Mouse (Mus musculus): ENCODE results near the gene Rad23a. TPM values are rescaled to one million over a fixed set of nuclear protein-coding genes. Genes with fewer than 3 reads are reported as not detected.
A peak's percentile ranks its signal among the peaks of the same experiment; 100 is the strongest.

Gene Rad23a
- total RNA-seq, 1 experiment: 76.7 TPM

GRCm38 (mm10) chr8:84878915-84879314 is 38.5 kb upstream of the Rad23a start:
- H3K36me3 ChIP-seq (ENCODE audit: control insufficient read depth, insufficient read depth, low read length, poor library complexity, severe bottlenecking): peaks cover 7% of the 10 kb centered on the region
- no peak overlapping the region for H3K27ac ChIP-seq (ENCODE audit: insufficient read depth, low read depth, low read length, poor library complexity, severe bottlenecking)
- no peak for DNase-seq (ENCODE audit: low read depth, low spot score)
- H3K4me3 ChIP-seq (ENCODE audit: insufficient read depth in 1 of 2, low read depth in 1 of 2, low read length in 2 of 2, poor library complexity in 1 of 2, severe bottlenecking in 1 of 2): no peak overlapping the region
- no peak overlapping the region for H3K9ac ChIP-seq (ENCODE audit: insufficient read depth, low read depth, low read length, poor library complexity, severe bottlenecking)
- TF ChIP-seq ZC3H11A (IDR thresholded peaks at IDR 0.05; ENCODE audit: borderline replicate concordance, low read depth, low read length): no peak
- no peaks in the 10 kb centered on the region for H3K4me1 ChIP-seq (ENCODE audit: control insufficient read depth in 2 of 2, insufficient read depth in 2 of 2, low read length in 2 of 2, poor library complexity in 1 of 2)
- in situ Hi-C loops (cut with MboI; ENCODE audit: low sequenced_read_pairs in 2 of 2, unreplicated experiment in 2 of 2): no loop called here
- H3K9me3 ChIP-seq (ENCODE audit: control insufficient read depth, insufficient read depth, low read depth, low read length): no peaks in the 10 kb centered on the region

- in situ Hi-C loops (cut with MboI; ENCODE audit: low sequenced_read_pairs in 2 of 2, unreplicated experiment in 2 of 2): no loop called here
- DNase-seq (ENCODE audit: low read depth, low spot score): no peak
- no peak overlapping the region for H3K27ac ChIP-seq (ENCODE audit: insufficient read depth, low read depth, low read length, poor library complexity, severe bottlenecking)
- no peak overlapping the region for H3K4me3 ChIP-seq (ENCODE audit: insufficient read depth in 1 of 2, low read depth in 1 of 2, low read length in 2 of 2, poor library complexity in 1 of 2, severe bottlenecking in 1 of 2)
- H3K36me3 ChIP-seq (ENCODE audit: control insufficient read depth, insufficient read depth, low read length, poor library complexity, severe bottlenecking): peaks cover 8% of the 10 kb centered on the region
- no peak overlapping the region for H3K9ac ChIP-seq (ENCODE audit: insufficient read depth, low read depth, low read length, poor library complexity, severe bottlenecking)
- H3K4me1 ChIP-seq (ENCODE audit: control insufficient read depth in 2 of 2, insufficient read depth in 2 of 2, low read length in 2 of 2, poor library complexity in 1 of 2): no peaks in the 10 kb centered on the region
- TF ChIP-seq CHD2 (IDR thresholded peaks at IDR 0.05; ENCODE audit: low read depth, low read length) (no peak), MAFK (IDR thresholded peaks at IDR 0.05; ENCODE audit: insufficient read depth, low read depth, low read length) (no peak), HCFC1 (IDR thresholded peaks at IDR 0.05; ENCODE audit: borderline replicate concordance, insufficient read depth, low read length) (no peak), ZC3H11A (IDR thresholded peaks at IDR 0.05; ENCODE audit: borderline replicate concordance, low read depth, low read length) (no peak), ZNF384 (IDR thresholded peaks at IDR 0.05; ENCODE audit: low read depth, low read length) (no peak)
- H3K9me3 ChIP-seq (ENCODE audit: control insufficient read depth, insufficient read depth, low read depth, low read length): no peaks in the 10 kb centered on the region
These were observed 37.0 kb upstream of the Rad23a start for GRCm38 (mm10) chr8:84877297-84878035.

GRCm38 (mm10) chr8:84874339-84874738 is 33.9 kb upstream of the Rad23a start:
- H3K4me1 ChIP-seq (ENCODE audit: control insufficient read depth in 2 of 2, insufficient read depth in 2 of 2, low read length in 2 of 2, poor library complexity in 1 of 2): 0 out of 4 replicates have a peak, but pooled peaks cover 0 to 2% of the 10 kb centered on the region in 2 experiments
- no peaks in the 10 kb centered on the region for H3K9me3 ChIP-seq (ENCODE audit: control insufficient read depth, insufficient read depth, low read depth, low read length)
- in situ Hi-C loops (cut with MboI; ENCODE audit: low sequenced_read_pairs in 2 of 2, unreplicated experiment in 2 of 2): no loop called here
- TF ChIP-seq ZNF384 (IDR thresholded peaks at IDR 0.05; ENCODE audit: low read depth, low read length) (no peak), ZC3H11A (IDR thresholded peaks at IDR 0.05; ENCODE audit: borderline replicate concordance, low read depth, low read length) (no peak), MAFK (IDR thresholded peaks at IDR 0.05; ENCODE audit: insufficient read depth, low read depth, low read length) (no peak), HCFC1 (IDR thresholded peaks at IDR 0.05; ENCODE audit: borderline replicate concordance, insufficient read depth, low read length) (no peak), CHD2 (IDR thresholded peaks at IDR 0.05; ENCODE audit: low read depth, low read length) (no peak)
- DNase-seq (ENCODE audit: low read depth, low spot score): no peak
- H3K4me3 ChIP-seq (ENCODE audit: insufficient read depth in 1 of 2, low read depth in 1 of 2, low read length in 2 of 2, poor library complexity in 1 of 2, severe bottlenecking in 1 of 2): no peak overlapping the region
- H3K27ac ChIP-seq (ENCODE audit: insufficient read depth, low read depth, low read length, poor library complexity, severe bottlenecking): no peak overlapping the region
- peaks cover 10% of the 10 kb centered on the region for H3K36me3 ChIP-seq (ENCODE audit: control insufficient read depth, insufficient read depth, low read length, poor library complexity, severe bottlenecking)
- no peak overlapping the region for H3K9ac ChIP-seq (ENCODE audit: insufficient read depth, low read depth, low read length, poor library complexity, severe bottlenecking)

GRCm38 (mm10) chr8:84873016-84873415 is 32.6 kb upstream of the Rad23a start:
- H3K9me3 ChIP-seq (ENCODE audit: control insufficient read depth, insufficient read depth, low read depth, low read length): no peaks in the 10 kb centered on the region
- H3K4me1 ChIP-seq (ENCODE audit: control insufficient read depth in 2 of 2, insufficient read depth in 2 of 2, low read length in 2 of 2, poor library complexity in 1 of 2): 0 out of 4 replicates have a peak, but pooled peaks cover 0 to 2% of the 10 kb centered on the region in 2 experiments
- peaks cover 23% of the 10 kb centered on the region for H3K36me3 ChIP-seq (ENCODE audit: control insufficient read depth, insufficient read depth, low read length, poor library complexity, severe bottlenecking)
- TF ChIP-seq ZNF384 (IDR thresholded peaks at IDR 0.05; ENCODE audit: low read depth, low read length) (no peak), CHD2 (IDR thresholded peaks at IDR 0.05; ENCODE audit: low read depth, low read length) (no peak), ZC3H11A (IDR thresholded peaks at IDR 0.05; ENCODE audit: borderline replicate concordance, low read depth, low read length) (no peak), MAFK (IDR thresholded peaks at IDR 0.05; ENCODE audit: insufficient read depth, low read depth, low read length) (no peak), HCFC1 (IDR thresholded peaks at IDR 0.05; ENCODE audit: borderline replicate concordance, insufficient read depth, low read length) (no peak)
- in situ Hi-C loops (cut with MboI; ENCODE audit: low sequenced_read_pairs in 2 of 2, unreplicated experiment in 2 of 2): no loop called here
- peak overlapping the region; percentile 67 for H3K9ac ChIP-seq (ENCODE audit: insufficient read depth, low read depth, low read length, poor library complexity, severe bottlenecking)
- peak overlapping the region; percentile 64 to 68 for H3K4me3 ChIP-seq (ENCODE audit: insufficient read depth in 1 of 2, low read depth in 1 of 2, low read length in 2 of 2, poor library complexity in 1 of 2, severe bottlenecking in 1 of 2)
- no peak overlapping the region for H3K27ac ChIP-seq (ENCODE audit: insufficient read depth, low read depth, low read length, poor library complexity, severe bottlenecking)
- peak; percentile 24 for DNase-seq (ENCODE audit: low read depth, low spot score)

All from ES-E14 (cell line).